ENCODE assay signal across 15 mouse cellular contexts in the genomic region with DNA sequence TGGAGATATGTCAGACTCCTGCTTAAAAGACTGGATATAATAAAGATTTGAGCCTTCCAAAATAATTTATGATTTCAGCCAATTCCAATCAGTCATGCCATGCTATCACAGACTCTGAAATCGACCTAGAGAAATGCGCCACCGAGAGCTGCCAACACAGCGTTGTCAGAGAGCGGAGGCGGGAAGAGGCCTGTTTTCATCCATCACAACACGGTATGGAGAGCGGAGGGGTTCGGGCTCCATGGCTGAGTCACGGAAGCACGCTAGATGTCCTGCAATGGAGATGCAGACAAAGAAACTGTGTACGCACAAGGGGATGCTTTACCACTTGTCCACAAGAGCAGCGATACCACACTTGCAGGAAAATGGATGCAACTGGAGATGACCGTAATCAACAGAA.
A peak's percentile ranks its signal among the peaks of the same experiment; 100 is the strongest.
DNase-seq lines count a peak whose midpoint lies in the region; ATAC-seq and TF ChIP-seq lines count a peak whose summit lies in the region.
"Had no signal": no experiment of that assay in that cellular context is flagged by ENCODE, and none has a peak within 500 bp of the region (broad histone marks: within the 10 kb centered on the region; RNA-seq: fewer than 3 reads in every experiment).

No protein-coding gene starts in this region.

- no peaks in the 10 kb centered on the region for H3K36me3 ChIP-seq in megakaryocyte, embryonic 14.5 days (replicated peaks; ENCODE audit: low read length)
- no peaks in the 10 kb centered on the region for H3K36me3 ChIP-seq in myocyte (ENCODE audit: control insufficient read depth, insufficient read depth)
- H3K36me3 ChIP-seq: limb, embryonic 15.5 days; stomach, embryonic 15.5 days had no signal

- no peaks in the 10 kb centered on the region for H3K27me3 ChIP-seq in megakaryocyte, embryonic 14.5 days (replicated peaks)
- H3K27me3 ChIP-seq in myocyte (ENCODE audit: control insufficient read depth, insufficient read depth, insufficient read length) = no peaks in the 10 kb centered on the region
- H3K27me3 ChIP-seq: limb, embryonic 15.5 days; stomach, embryonic 15.5 days had no signal

- no peak for ATAC-seq in megakaryocyte, adult 5-6 weeks (ENCODE audit: poor library complexity, severe bottlenecking)
- ATAC-seq: intestine, postnatal 0 days had no signal

- peak; percentile 23 for DNase-seq in adrenal gland, postnatal 25 days
- no peak for DNase-seq in adrenal gland, postnatal 4 days (ENCODE audit: low spot score in 2 of 2)
- DNase-seq in layer of hippocampus, adult 11-12 months (ENCODE audit: low spot score) = peak; percentile 54
- no peak for DNase-seq in yolk sac, embryonic 10.5 days (ENCODE audit: low spot score)
- no peak for DNase-seq in B cell, adult 2 months
- DNase-seq: cerebellum, adult 2 months; kidney, postnatal 14 days; lung, embryonic 14.5 days; thymus, postnatal 36 days had no signal

- TF ChIP-seq POLR2A in myocyte (IDR thresholded peaks at IDR 0.05; ENCODE audit: insufficient read length, low read depth) = no peak

- H3ac ChIP-seq in myocyte (ENCODE audit: control insufficient read depth, insufficient read length) = no peak overlapping the region

- peaks cover 4% of the 10 kb centered on the region; the same call in 1 of the 2 replicates for H3K9me3 ChIP-seq in megakaryocyte, embryonic 14.5 days
- H3K9me3 ChIP-seq: limb, embryonic 15.5 days; stomach, embryonic 15.5 days had no signal

- peak overlapping the region; percentile 55 for H3K4me2 ChIP-seq in myocyte (ENCODE audit: low read depth)
- H3K4me2 ChIP-seq: limb, embryonic 15.5 days; lung, embryonic 14.5 days; stomach, embryonic 15.5 days had no signal

- H3K79me2 ChIP-seq in myocyte (ENCODE audit: control insufficient read depth, insufficient read depth) = no peaks in the 10 kb centered on the region

- H3K4me1 ChIP-seq in megakaryocyte, embryonic 14.5 days = no peaks in the 10 kb centered on the region
- H3K4me1 ChIP-seq: limb, embryonic 15.5 days; stomach, embryonic 15.5 days had no signal

- peak overlapping the region; percentile 3 for H3K4me3 ChIP-seq in megakaryocyte, embryonic 14.5 days (replicated peaks)
- H3K4me3 ChIP-seq in myocyte = no peak overlapping the region
- H3K4me3 ChIP-seq: limb, embryonic 15.5 days; stomach, embryonic 15.5 days had no signal

TF ChIP-seq in myocyte, 11 proteins besides CTCF, POLR2A, EP300 and RAD21:
- TF ChIP-seq REST (IDR thresholded peaks at IDR 0.05; ENCODE audit: insufficient read depth, insufficient read length) (no peak), TCF3 (IDR thresholded peaks at IDR 0.05; ENCODE audit: insufficient read length, low read depth) (no peak), USF1 (IDR thresholded peaks at IDR 0.05; ENCODE audit: low read depth) (no peak), MAX (IDR thresholded peaks at IDR 0.05; ENCODE audit: low read depth) (no peak), CEBPB (IDR thresholded peaks at IDR 0.05; ENCODE audit: insufficient read depth, poor library complexity, severe bottlenecking) (no peak), MYOD1 (IDR thresholded peaks at IDR 0.05; ENCODE audit: control insufficient read depth in 1 of 3, insufficient read length in 2 of 3, low read depth in 2 of 3) (no peak), TCF12 (IDR thresholded peaks at IDR 0.05; ENCODE audit: insufficient read depth, poor library complexity, severe bottlenecking) (no peak), MYOG (IDR thresholded peaks at IDR 0.05; ENCODE audit: control insufficient read depth in 1 of 3, insufficient read depth in 1 of 3, insufficient read length in 2 of 3, low read depth in 2 of 3) (no peak), POLR2AphosphoS2 (IDR thresholded peaks at IDR 0.05; ENCODE audit: insufficient read length, low read depth) (no peak), E2F4 (IDR thresholded peaks at IDR 0.05; ENCODE audit: insufficient read depth) (no peak), SRF (IDR thresholded peaks at IDR 0.05; ENCODE audit: control insufficient read depth, insufficient read length, low read depth) (no peak)

Comparison
In these comparisons a context has a peak if more than half of its experiments do, and no peak if none do; other contexts are left out.
1. DNase-seq: peak in adrenal gland, postnatal 25 days (single experiment) and layer of hippocampus, adult 11-12 months (single experiment); none in adrenal gland, postnatal 4 days (0 of 2), yolk sac, embryonic 10.5 days (single experiment) and B cell, adult 2 months (0 of 2).